20 mouse cellular contexts compared by ENCODE assay signal in genomic region chr9:95178170-95178569, GRCm38 (mm10).
DNase-seq lines count a peak whose midpoint lies in the region; ATAC-seq lines count a peak whose summit lies in the region.
"Had no signal": no experiment of that assay in that cellular context is flagged by ENCODE, and none has a peak within 500 bp of the region (broad histone marks: within the 10 kb centered on the region; RNA-seq: fewer than 3 reads in every experiment).

No protein-coding gene starts in this region.

- DNase-seq in heart, adult 11 months: peak; percentile 7
- no peak for DNase-seq in heart, adult 8-10 months (ENCODE audit: low spot score)
- no peak for DNase-seq in liver, embryonic 13.5 days
- DNase-seq: adrenal gland, postnatal 10 days; adrenal gland, postnatal 36 days; cerebellum, adult 18-20 months; cerebellum, adult 9-10 months; cerebellum, postnatal 14 days; forebrain, postnatal 0 days; gastrocnemius, adult 2 months; gastrocnemius, postnatal 25 days; heart, adult 2 months had no signal

- H3K27ac ChIP-seq in liver, embryonic 13.5 days: no peak overlapping the region
- H3K27ac ChIP-seq in liver, embryonic 16.5 days (ENCODE audit: low read length): no peak overlapping the region
- H3K27ac ChIP-seq in forebrain, embryonic 12.5 days: no peak overlapping the region
- H3K27ac ChIP-seq in hindbrain, embryonic 16.5 days (ENCODE audit: low read depth, low read length): no peak overlapping the region
- H3K27ac ChIP-seq: forebrain, embryonic 10.5 days; gastrocnemius, adult 2 months; heart, adult 2 months; hindbrain, embryonic 12.5 days; hindbrain, embryonic 15.5 days had no signal

- no peaks in the 10 kb centered on the region for H3K9me3 ChIP-seq in liver, embryonic 13.5 days (replicated peaks)
- no peaks in the 10 kb centered on the region for H3K9me3 ChIP-seq in liver, embryonic 16.5 days (replicated peaks; ENCODE audit: control insufficient read depth, low read length)
- no peaks in the 10 kb centered on the region for H3K9me3 ChIP-seq in forebrain, embryonic 12.5 days
- H3K9me3 ChIP-seq in hindbrain, embryonic 16.5 days (ENCODE audit: control insufficient read depth, low read length): no peaks in the 10 kb centered on the region
- H3K9me3 ChIP-seq: forebrain, embryonic 10.5 days; hindbrain, embryonic 12.5 days; hindbrain, embryonic 15.5 days had no signal

- no peak overlapping the region for H3K4me3 ChIP-seq in liver, embryonic 13.5 days (replicated peaks)
- no peak overlapping the region for H3K4me3 ChIP-seq in liver, embryonic 16.5 days (ENCODE audit: low read depth, low read length)
- H3K4me3 ChIP-seq in forebrain, embryonic 12.5 days (replicated peaks): no peak overlapping the region
- H3K4me3 ChIP-seq in hindbrain, embryonic 16.5 days (ENCODE audit: low read length): no peak overlapping the region
- H3K4me3 ChIP-seq: forebrain, embryonic 10.5 days; gastrocnemius, adult 2 months; heart, adult 2 months; hindbrain, embryonic 12.5 days; hindbrain, embryonic 15.5 days had no signal

- WGBS in liver, embryonic 13.5 days (ENCODE audit: insufficient replicate concordance): 63% methylated on average over 3 of the region's 3 CpGs
- WGBS in liver, embryonic 16.5 days (ENCODE audit: insufficient replicate concordance): 59% methylated on average over 3 of the region's 3 CpGs
- 88% methylated on average over 3 of the region's 3 CpGs for WGBS in forebrain, embryonic 12.5 days
- WGBS in hindbrain, embryonic 16.5 days: 95% methylated on average over 3 of the region's 3 CpGs

- no peaks in the 10 kb centered on the region; the same call in 1 of the 2 replicates for H3K4me1 ChIP-seq in liver, embryonic 13.5 days (replicated peaks)
- H3K4me1 ChIP-seq in liver, embryonic 16.5 days (ENCODE audit: control insufficient read depth, low read depth, low read length): peaks cover 3% of the 10 kb centered on the region; the same call in 1 of the 2 replicates
- H3K4me1 ChIP-seq in forebrain, embryonic 12.5 days: peaks cover 11% of the 10 kb centered on the region
- H3K4me1 ChIP-seq in hindbrain, embryonic 16.5 days (ENCODE audit: control insufficient read depth, insufficient read depth, low read depth, low read length): peaks cover 9% of the 10 kb centered on the region

- H3K36me3 ChIP-seq in liver, embryonic 13.5 days: no peaks in the 10 kb centered on the region
- H3K36me3 ChIP-seq in liver, embryonic 16.5 days (ENCODE audit: control insufficient read depth, insufficient read depth): no peaks in the 10 kb centered on the region
- H3K36me3 ChIP-seq in forebrain, embryonic 12.5 days (replicated peaks): no peaks in the 10 kb centered on the region
- H3K36me3 ChIP-seq in hindbrain, embryonic 16.5 days (ENCODE audit: control insufficient read depth, insufficient read depth, low read length): no peaks in the 10 kb centered on the region
- H3K36me3 ChIP-seq: forebrain, embryonic 10.5 days; hindbrain, embryonic 12.5 days; hindbrain, embryonic 15.5 days had no signal

- H3K9ac ChIP-seq in liver, embryonic 13.5 days: no peak overlapping the region
- H3K9ac ChIP-seq in liver, embryonic 16.5 days (ENCODE audit: low read depth, low read length): no peak overlapping the region
- no peak overlapping the region for H3K9ac ChIP-seq in forebrain, embryonic 12.5 days
- no peak overlapping the region for H3K9ac ChIP-seq in hindbrain, embryonic 16.5 days (ENCODE audit: low read depth, low read length)
- H3K9ac ChIP-seq: forebrain, postnatal 0 days; hindbrain, embryonic 12.5 days; hindbrain, embryonic 15.5 days had no signal

- ATAC-seq in liver, embryonic 13.5 days (ENCODE audit: low read depth): peak; percentile 64
- peak; percentile 70 for ATAC-seq in liver, embryonic 16.5 days (ENCODE audit: low read depth)
- no peak for ATAC-seq in forebrain, embryonic 12.5 days (ENCODE audit: low FRiP score)
- no peak for ATAC-seq in hindbrain, embryonic 16.5 days
- ATAC-seq: forebrain, embryonic 14.5 days; forebrain, postnatal 0 days had no signal

- no peak overlapping the region for H3K4me2 ChIP-seq in liver, embryonic 13.5 days
- no peak overlapping the region for H3K4me2 ChIP-seq in liver, embryonic 16.5 days (ENCODE audit: low read depth, low read length)
- H3K4me2 ChIP-seq in forebrain, embryonic 12.5 days: no peak overlapping the region
- no peak overlapping the region for H3K4me2 ChIP-seq in hindbrain, embryonic 16.5 days (ENCODE audit: low read length)
- H3K4me2 ChIP-seq: heart, embryonic 11.5 days; hindbrain, embryonic 12.5 days; hindbrain, embryonic 15.5 days had no signal

- H3K27me3 ChIP-seq in liver, embryonic 13.5 days: no peaks in the 10 kb centered on the region
- H3K27me3 ChIP-seq in liver, embryonic 16.5 days (ENCODE audit: control insufficient read depth, insufficient read depth, low read depth, low read length): no peaks in the 10 kb centered on the region
- H3K27me3 ChIP-seq in forebrain, embryonic 12.5 days: no peaks in the 10 kb centered on the region
- no peaks in the 10 kb centered on the region for H3K27me3 ChIP-seq in hindbrain, embryonic 16.5 days (replicated peaks; ENCODE audit: control insufficient read depth, insufficient read depth, low read length)
- H3K27me3 ChIP-seq: hindbrain, embryonic 12.5 days; hindbrain, embryonic 15.5 days had no signal

Comparison
In these comparisons a context has a peak if more than half of its experiments do, and no peak if none do; other contexts are left out.
1. ATAC-seq: peak in liver, embryonic 13.5 days (single experiment) and liver, embryonic 16.5 days (single experiment); none in forebrain, embryonic 12.5 days (single experiment) and hindbrain, embryonic 16.5 days (single experiment).